26 mouse cellular contexts compared by ENCODE assay signal in the genomic region with DNA sequence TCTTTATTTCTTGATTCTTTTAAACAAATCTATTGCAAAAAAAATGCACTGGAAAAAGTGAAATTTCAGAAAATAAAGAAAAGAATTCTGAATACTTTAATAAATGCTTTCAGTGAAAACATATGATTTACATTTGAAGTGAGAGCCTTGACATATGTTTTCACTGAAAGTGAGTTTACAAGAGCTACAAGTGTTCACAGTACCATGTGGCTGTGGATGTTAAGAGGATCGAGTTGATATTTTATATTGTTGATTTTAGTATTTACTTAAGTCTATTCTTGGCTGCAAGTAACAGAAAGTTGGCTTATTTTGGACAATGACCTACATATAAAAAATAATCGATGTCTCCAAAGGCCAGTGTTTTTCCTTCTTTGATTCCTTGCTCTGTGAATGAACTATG.
DNase-seq lines count a peak whose midpoint lies in the region; ATAC-seq and TF ChIP-seq lines count a peak whose summit lies in the region.
"Had no signal": no experiment of that assay in that cellular context is flagged by ENCODE, and none has a peak within 500 bp of the region (broad histone marks: within the 10 kb centered on the region; RNA-seq: fewer than 3 reads in every experiment).

No protein-coding gene starts in this region.

- no peaks in the 10 kb centered on the region for H3K36me3 ChIP-seq in limb, embryonic 13.5 days
- H3K36me3 ChIP-seq in limb, embryonic 10.5 days: no peaks in the 10 kb centered on the region
- H3K36me3 ChIP-seq in embryonic facial prominence, embryonic 14.5 days (ENCODE audit: control insufficient read depth, insufficient read depth, low read length): no peaks in the 10 kb centered on the region
- no peaks in the 10 kb centered on the region for H3K36me3 ChIP-seq in limb, embryonic 14.5 days (ENCODE audit: control insufficient read depth, insufficient read depth, low read length)
- H3K36me3 ChIP-seq: embryonic facial prominence, embryonic 12.5 days; forebrain, embryonic 15.5 days; G1E had no signal

- H3K9ac ChIP-seq in limb, embryonic 13.5 days: no peak overlapping the region
- H3K9ac ChIP-seq in embryonic facial prominence, embryonic 14.5 days (ENCODE audit: low read depth, low read length): no peak overlapping the region
- no peak overlapping the region for H3K9ac ChIP-seq in limb, embryonic 14.5 days (ENCODE audit: low read depth, low read length, severe bottlenecking)
- H3K9ac ChIP-seq: embryonic facial prominence, embryonic 12.5 days; forebrain, embryonic 13.5 days; forebrain, embryonic 15.5 days; forebrain, postnatal 0 days had no signal

- 41% methylated on average over 2 of the region's 2 CpGs for WGBS in limb, embryonic 13.5 days
- 85% methylated on average over 2 of the region's 2 CpGs for WGBS in limb, embryonic 10.5 days
- WGBS in embryonic facial prominence, embryonic 14.5 days: 49% methylated on average over 2 of the region's 2 CpGs
- whole genome bisulfite sequencing in limb, embryonic 14.5 days: 30% methylated on average over 2 of the region's 2 CpGs

- peak; percentile 61; the same call in 1 of the 2 replicates for ATAC-seq in limb, embryonic 13.5 days (ENCODE audit: low FRiP score, low read depth)
- ATAC-seq in embryonic facial prominence, embryonic 14.5 days (ENCODE audit: low read depth): no peak
- ATAC-seq in limb, embryonic 14.5 days (ENCODE audit: low FRiP score, low read depth): no peak
- ATAC-seq: activated CD4-positive, CD25-positive, alpha-beta regulatory T cell, adult 4 months; CD4-positive, CD25-positive, alpha-beta regulatory T cell, adult 4 months; forebrain, embryonic 13.5 days; forebrain, embryonic 15.5 days; forebrain, postnatal 0 days; Patski had no signal

- H3K27me3 ChIP-seq in limb, embryonic 13.5 days: no peaks in the 10 kb centered on the region
- no peaks in the 10 kb centered on the region for H3K27me3 ChIP-seq in limb, embryonic 10.5 days (ENCODE audit: low read depth, poor library complexity, severe bottlenecking)
- H3K27me3 ChIP-seq in embryonic facial prominence, embryonic 14.5 days (replicated peaks; ENCODE audit: control insufficient read depth, insufficient read depth, low read length): no peaks in the 10 kb centered on the region
- H3K27me3 ChIP-seq in limb, embryonic 14.5 days (ENCODE audit: control insufficient read depth, insufficient read depth, low read length): no peaks in the 10 kb centered on the region
- H3K27me3 ChIP-seq: CH12.LX; embryonic facial prominence, embryonic 12.5 days; forebrain, embryonic 13.5 days; forebrain, embryonic 15.5 days; Patski had no signal

- H3K4me2 ChIP-seq in limb, embryonic 13.5 days (replicated peaks): no peak overlapping the region
- no peak overlapping the region for H3K4me2 ChIP-seq in embryonic facial prominence, embryonic 14.5 days (ENCODE audit: low read depth, low read length)
- H3K4me2 ChIP-seq in limb, embryonic 14.5 days (replicated peaks; ENCODE audit: low read depth, low read length, severe bottlenecking): no peak overlapping the region
- H3K4me2 ChIP-seq: embryonic facial prominence, embryonic 12.5 days; forebrain, embryonic 13.5 days; forebrain, embryonic 15.5 days had no signal

- H3K4me3 ChIP-seq in limb, embryonic 13.5 days: no peak overlapping the region
- H3K4me3 ChIP-seq in limb, embryonic 10.5 days: no peak overlapping the region
- H3K4me3 ChIP-seq in embryonic facial prominence, embryonic 14.5 days (ENCODE audit: low read depth, low read length): no peak overlapping the region
- no peak overlapping the region for H3K4me3 ChIP-seq in limb, embryonic 14.5 days (replicated peaks; ENCODE audit: low read length)
- H3K4me3 ChIP-seq: embryonic facial prominence, embryonic 12.5 days; forebrain, embryonic 13.5 days; forebrain, embryonic 15.5 days had no signal

- DNase-seq in embryo, embryonic 11 days: peak; percentile 1
- DNase-seq in embryo, embryonic 9.5 days (ENCODE audit: extremely low spot score): no peak
- DNase-seq in limb, embryonic 10.5 days (ENCODE audit: low spot score): no peak
- peak; percentile 63 for DNase-seq in embryonic facial prominence, embryonic 14.5 days (ENCODE audit: low spot score)
- DNase-seq in limb, embryonic 14.5 days (ENCODE audit: low spot score): peak; percentile 18
- no peak for DNase-seq in layer of hippocampus, postnatal 10 days (ENCODE audit: low spot score in 2 of 2)
- DNase-seq: adrenal gland, adult 2 months; adrenal gland, postnatal 10 days; adrenal gland, postnatal 25 days; B cell, adult 2 months; cerebellum, adult 11 months; cerebellum, adult 18-20 months; cerebellum, adult 8-10 months; cerebellum, adult 9-11 months; cerebellum, postnatal 14 days; cerebellum, postnatal 36 days; forebrain, postnatal 0 days had no signal

- TF ChIP-seq POLR2A in limb, embryonic 14.5 days (IDR thresholded peaks at IDR 0.05; ENCODE audit: borderline replicate concordance, extremely low read depth, insufficient read depth, insufficient read length): no peak

- no peaks in the 10 kb centered on the region for H3K9me3 ChIP-seq in limb, embryonic 13.5 days
- H3K9me3 ChIP-seq in limb, embryonic 10.5 days (replicated peaks): no peaks in the 10 kb centered on the region
- peaks cover 5% of the 10 kb centered on the region for H3K9me3 ChIP-seq in embryonic facial prominence, embryonic 14.5 days (ENCODE audit: control insufficient read depth, low read length)
- 0 out of 2 replicates have a peak, but pooled peaks cover 5% of the 10 kb centered on the region for H3K9me3 ChIP-seq in limb, embryonic 14.5 days (ENCODE audit: control insufficient read depth, low read length)
- H3K9me3 ChIP-seq: embryonic facial prominence, embryonic 12.5 days; forebrain, embryonic 15.5 days; G1E had no signal

- H3K4me1 ChIP-seq in limb, embryonic 13.5 days: no peaks in the 10 kb centered on the region
- H3K4me1 ChIP-seq in limb, embryonic 10.5 days: no peaks in the 10 kb centered on the region
- 0 out of 2 replicates have a peak, but pooled peaks cover 5% of the 10 kb centered on the region for H3K4me1 ChIP-seq in embryonic facial prominence, embryonic 14.5 days (ENCODE audit: control insufficient read depth, insufficient read depth, low read length)
- H3K4me1 ChIP-seq in limb, embryonic 14.5 days (ENCODE audit: control insufficient read depth, insufficient read depth, low read length): no peaks in the 10 kb centered on the region
- H3K4me1 ChIP-seq: embryonic facial prominence, embryonic 12.5 days; forebrain, embryonic 13.5 days; forebrain, embryonic 15.5 days had no signal

- H3K27ac ChIP-seq in limb, embryonic 13.5 days: no peak overlapping the region
- H3K27ac ChIP-seq in limb, embryonic 10.5 days: no peak overlapping the region
- no peak overlapping the region for H3K27ac ChIP-seq in embryonic facial prominence, embryonic 14.5 days (replicated peaks; ENCODE audit: low read depth, low read length)
- no peak overlapping the region for H3K27ac ChIP-seq in limb, embryonic 14.5 days (replicated peaks; ENCODE audit: low read depth, low read length)
- H3K27ac ChIP-seq: embryonic facial prominence, embryonic 12.5 days; forebrain, embryonic 13.5 days; forebrain, embryonic 15.5 days had no signal

Comparison
In these comparisons a context has a peak if more than half of its experiments do, and no peak if none do; other contexts are left out.
1. DNase-seq: peak in embryo, embryonic 11 days (single experiment), embryonic facial prominence, embryonic 14.5 days (single experiment) and limb, embryonic 14.5 days (single experiment); none in embryo, embryonic 9.5 days (single experiment), limb, embryonic 10.5 days (single experiment) and layer of hippocampus, postnatal 10 days (0 of 2).